Comparison of ENCODE assay signal across 31 mouse cellular contexts in genomic region chr10:31580722-31581121, GRCm38 (mm10). TPM values are rescaled to one million over a fixed set of nuclear protein-coding genes. Genes with fewer than 3 reads are reported as not detected.
"Had no signal": no experiment of that assay in that cellular context is flagged by ENCODE, and none has a peak within 500 bp of the region (broad histone marks: within the 10 kb centered on the region; RNA-seq: fewer than 3 reads in every experiment).

No protein-coding gene starts in this region.

- H3K4me3 ChIP-seq: heart, embryonic 10.5 days; heart, embryonic 12.5 days; heart, embryonic 13.5 days; heart, embryonic 15.5 days; hindbrain, embryonic 10.5 days; hindbrain, embryonic 12.5 days; hindbrain, embryonic 13.5 days; hindbrain, embryonic 15.5 days; intestine, embryonic 15.5 days; kidney, embryonic 15.5 days; layer of hippocampus, adult 2 months; left cerebral cortex, adult 2 months had no signal

- H3K36me3 ChIP-seq: heart, embryonic 10.5 days; heart, embryonic 12.5 days; heart, embryonic 13.5 days; heart, embryonic 15.5 days; hindbrain, embryonic 10.5 days; hindbrain, embryonic 12.5 days; hindbrain, embryonic 13.5 days; hindbrain, embryonic 15.5 days; intestine, embryonic 15.5 days; kidney, embryonic 15.5 days had no signal

- H3K27me3 ChIP-seq: heart, embryonic 12.5 days; heart, embryonic 13.5 days; heart, embryonic 15.5 days; hindbrain, embryonic 12.5 days; hindbrain, embryonic 13.5 days; hindbrain, embryonic 15.5 days; intestine, embryonic 15.5 days; kidney, embryonic 15.5 days had no signal

- H3K4me2 ChIP-seq: heart, embryonic 11.5 days; heart, embryonic 12.5 days; heart, embryonic 13.5 days; heart, embryonic 15.5 days; hindbrain, embryonic 12.5 days; hindbrain, embryonic 13.5 days; hindbrain, embryonic 14.5 days; hindbrain, embryonic 15.5 days; intestine, embryonic 15.5 days; kidney, embryonic 15.5 days had no signal

- DNase-seq: heart, postnatal 10 days; heart, postnatal 14 days; heart, postnatal 36 days; heart, postnatal 4 days; kidney, adult 11 months; kidney, adult 18-20 months; kidney, adult 2 months; kidney, adult 8-10 months; kidney, adult 9 months; kidney, postnatal 10 days; kidney, postnatal 14 days; kidney, postnatal 25 days; kidney, postnatal 36 days; kidney, postnatal 4 days; layer of hippocampus, adult 9-11 months; layer of hippocampus, postnatal 36 days had no signal

RNA-seq across cellular contexts. Expression of gene Rnf217, which starts 28.3 kb away (rescaled TPM):
- polyA plus RNA-seq: inflammation-experienced regulatory T-cells, adult 6 months had no signal
